Mouse (Mus musculus): Measurements from ENCODE around the gene Cpeb3. TPM values are rescaled to one million over a fixed set of nuclear protein-coding genes. Genes with fewer than 3 reads are reported as not detected.

Gene Cpeb3
- total RNA-seq, 1 experiment = 1.8 TPM

DNA sequence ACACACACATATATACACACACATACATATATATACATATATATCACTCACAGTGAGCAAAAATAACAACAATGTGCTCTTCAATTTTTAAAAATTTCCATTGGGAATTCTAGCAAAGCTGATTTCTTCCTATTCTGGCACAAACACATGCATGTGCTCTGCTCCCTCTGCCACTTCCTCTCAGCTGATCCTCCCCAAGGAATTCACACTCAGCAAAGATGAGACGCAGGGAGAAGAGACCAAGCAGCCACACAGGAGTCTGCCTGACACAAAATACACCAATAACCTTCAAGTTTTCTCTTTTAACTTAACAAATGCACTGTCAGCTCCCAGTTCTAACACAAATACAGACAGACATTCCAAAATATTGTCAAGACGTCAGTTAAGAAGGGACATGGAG, 89.1 kb downstream of the Cpeb3 start:
- Histone ChIP-seq H3K9me3 (ENCODE audit: control insufficient read depth, insufficient read depth, low read depth, low read length) (no peaks in the 10 kb centered on the region), H3K4me3 (ENCODE audit: insufficient read depth in 1 of 2, low read depth in 1 of 2, low read length in 2 of 2, poor library complexity in 1 of 2, severe bottlenecking in 1 of 2) (no peak overlapping the region), H3K36me3 (ENCODE audit: control insufficient read depth, insufficient read depth, low read length, poor library complexity, severe bottlenecking) (no peaks in the 10 kb centered on the region), H3K4me1 (ENCODE audit: control insufficient read depth in 2 of 2, insufficient read depth in 2 of 2, low read length in 2 of 2, poor library complexity in 1 of 2) (no peaks in the 10 kb centered on the region), H3K27ac (ENCODE audit: insufficient read depth, low read depth, low read length, poor library complexity, severe bottlenecking) (no peak overlapping the region), H3K9ac (ENCODE audit: insufficient read depth, low read depth, low read length, poor library complexity, severe bottlenecking) (no peak overlapping the region)
- TF ChIP-seq ZNF384 (IDR thresholded peaks at IDR 0.05; ENCODE audit: low read depth, low read length) (no peak), CHD2 (IDR thresholded peaks at IDR 0.05; ENCODE audit: low read depth, low read length) (no peak), ZC3H11A (IDR thresholded peaks at IDR 0.05; ENCODE audit: borderline replicate concordance, low read depth, low read length) (no peak), MAFK (IDR thresholded peaks at IDR 0.05; ENCODE audit: insufficient read depth, low read depth, low read length) (no peak), HCFC1 (IDR thresholded peaks at IDR 0.05; ENCODE audit: borderline replicate concordance, insufficient read depth, low read length) (no peak)
- DNase-seq (ENCODE audit: low read depth, low spot score) = no peak
- in situ Hi-C loops (cut with MboI; ENCODE audit: low sequenced_read_pairs in 2 of 2, unreplicated experiment in 2 of 2) = no loop called here

DNA sequence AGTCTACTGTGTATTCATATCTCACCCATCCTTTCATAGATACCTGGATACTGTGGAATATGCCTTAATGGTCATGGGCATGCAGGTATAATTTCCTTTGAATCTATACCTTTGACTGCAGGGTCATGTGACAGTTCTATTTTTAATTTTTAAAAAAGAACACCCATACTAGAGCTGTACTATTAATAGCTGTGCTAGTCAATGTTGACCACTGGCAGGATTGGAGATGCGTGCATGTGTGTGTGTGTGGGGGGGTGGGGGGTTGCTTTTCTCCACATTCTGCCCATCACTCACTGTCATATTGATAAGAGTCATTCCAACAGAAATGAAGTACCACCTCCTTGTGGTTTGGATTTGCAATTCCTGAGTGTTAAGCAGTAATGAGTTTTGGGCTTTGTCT, 92.6 kb downstream of the Cpeb3 start:
- no peaks in the 10 kb centered on the region for H3K36me3 ChIP-seq (ENCODE audit: control insufficient read depth, insufficient read depth, low read length, poor library complexity, severe bottlenecking)
- H3K9ac ChIP-seq (ENCODE audit: insufficient read depth, low read depth, low read length, poor library complexity, severe bottlenecking) = no peak overlapping the region
- in situ Hi-C loops (cut with MboI; ENCODE audit: low sequenced_read_pairs in 2 of 2, unreplicated experiment in 2 of 2) = no loop called here
- no peaks in the 10 kb centered on the region for H3K9me3 ChIP-seq (ENCODE audit: control insufficient read depth, insufficient read depth, low read depth, low read length)
- no peak for DNase-seq (ENCODE audit: low read depth, low spot score)
- H3K4me3 ChIP-seq (ENCODE audit: insufficient read depth in 1 of 2, low read depth in 1 of 2, low read length in 2 of 2, poor library complexity in 1 of 2, severe bottlenecking in 1 of 2) = no peak overlapping the region
- TF ChIP-seq CHD2 (IDR thresholded peaks at IDR 0.05; ENCODE audit: low read depth, low read length) (no peak), HCFC1 (IDR thresholded peaks at IDR 0.05; ENCODE audit: borderline replicate concordance, insufficient read depth, low read length) (no peak), ZC3H11A (IDR thresholded peaks at IDR 0.05; ENCODE audit: borderline replicate concordance, low read depth, low read length) (no peak), MAFK (IDR thresholded peaks at IDR 0.05; ENCODE audit: insufficient read depth, low read depth, low read length) (no peak), ZNF384 (IDR thresholded peaks at IDR 0.05; ENCODE audit: low read depth, low read length) (no peak)
- no peak overlapping the region for H3K27ac ChIP-seq (ENCODE audit: insufficient read depth, low read depth, low read length, poor library complexity, severe bottlenecking)
- no peaks in the 10 kb centered on the region for H3K4me1 ChIP-seq (ENCODE audit: control insufficient read depth in 2 of 2, insufficient read depth in 2 of 2, low read length in 2 of 2, poor library complexity in 1 of 2)

DNA sequence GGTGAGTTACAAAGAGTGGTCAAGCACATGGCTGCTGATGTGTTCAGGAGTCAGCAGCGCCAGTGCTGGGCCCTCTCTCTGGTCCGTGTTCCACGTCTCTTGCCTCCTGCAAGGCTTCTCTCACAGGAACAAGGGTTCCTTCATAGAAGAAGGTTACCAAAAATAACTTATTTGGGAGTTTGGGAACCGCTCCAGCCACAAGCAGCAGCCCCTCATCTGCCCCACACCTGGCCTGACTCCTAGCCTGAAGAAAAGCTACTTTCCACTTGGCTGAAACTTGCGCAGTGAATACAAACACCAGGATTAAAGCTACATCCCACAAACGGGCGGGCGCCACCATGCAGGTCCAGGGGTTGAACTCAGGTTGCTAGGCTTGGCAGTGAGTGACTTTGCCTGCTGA, 93.0 kb downstream of the Cpeb3 start:
- no peak for DNase-seq (ENCODE audit: low read depth, low spot score)
- H3K27ac ChIP-seq (ENCODE audit: insufficient read depth, low read depth, low read length, poor library complexity, severe bottlenecking) = peak overlapping the region; percentile 31; the same call in 1 of the 2 replicates
- H3K9ac ChIP-seq (ENCODE audit: insufficient read depth, low read depth, low read length, poor library complexity, severe bottlenecking) = 0 out of 2 replicates have a peak overlapping the region, but pooled peaks have one; percentile 43
- H3K9me3 ChIP-seq (ENCODE audit: control insufficient read depth, insufficient read depth, low read depth, low read length) = no peaks in the 10 kb centered on the region
- TF ChIP-seq ZNF384 (IDR thresholded peaks at IDR 0.05; ENCODE audit: low read depth, low read length) = no peak
- no peak for TF ChIP-seq MAFK (IDR thresholded peaks at IDR 0.05; ENCODE audit: insufficient read depth, low read depth, low read length)
- TF ChIP-seq ZC3H11A (IDR thresholded peaks at IDR 0.05; ENCODE audit: borderline replicate concordance, low read depth, low read length) = no peak
- TF ChIP-seq CHD2 (IDR thresholded peaks at IDR 0.05; ENCODE audit: low read depth, low read length) = no peak
- no peak for TF ChIP-seq HCFC1 (IDR thresholded peaks at IDR 0.05; ENCODE audit: borderline replicate concordance, insufficient read depth, low read length)
- H3K4me3 ChIP-seq (ENCODE audit: insufficient read depth in 1 of 2, low read depth in 1 of 2, low read length in 2 of 2, poor library complexity in 1 of 2, severe bottlenecking in 1 of 2) = no peak overlapping the region
- in situ Hi-C loops (cut with MboI; ENCODE audit: low sequenced_read_pairs in 2 of 2, unreplicated experiment in 2 of 2) = no loop called here
- H3K4me1 ChIP-seq (ENCODE audit: control insufficient read depth in 2 of 2, insufficient read depth in 2 of 2, low read length in 2 of 2, poor library complexity in 1 of 2) = no peaks in the 10 kb centered on the region
- no peaks in the 10 kb centered on the region for H3K36me3 ChIP-seq (ENCODE audit: control insufficient read depth, insufficient read depth, low read length, poor library complexity, severe bottlenecking)

DNA sequence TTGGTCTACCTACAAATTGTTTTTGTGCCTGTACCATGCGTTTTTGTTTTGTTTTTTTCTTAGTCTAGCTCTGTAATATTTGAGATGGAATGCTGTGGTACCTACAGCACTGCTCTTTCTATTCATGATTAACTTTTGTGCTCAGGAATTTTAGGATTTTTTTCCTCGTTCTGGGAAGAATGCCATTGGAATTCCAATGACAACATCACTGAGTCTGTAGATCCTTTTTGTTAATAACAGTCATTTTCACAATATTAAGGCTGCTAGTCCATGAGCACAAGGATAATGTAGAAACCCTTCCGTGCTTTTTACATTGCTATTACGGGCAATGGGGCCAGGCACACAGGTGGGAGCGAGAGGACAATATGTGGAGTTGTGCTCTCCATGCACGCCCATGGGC, 96.6 kb downstream of the Cpeb3 start:
- DNase-seq (ENCODE audit: low read depth, low spot score) = no peak
- H3K4me3 ChIP-seq (ENCODE audit: insufficient read depth in 1 of 2, low read depth in 1 of 2, low read length in 2 of 2, poor library complexity in 1 of 2, severe bottlenecking in 1 of 2) = no peak overlapping the region
- no peak overlapping the region for H3K27ac ChIP-seq (ENCODE audit: insufficient read depth, low read depth, low read length, poor library complexity, severe bottlenecking)
- no peaks in the 10 kb centered on the region for H3K9me3 ChIP-seq (ENCODE audit: control insufficient read depth, insufficient read depth, low read depth, low read length)
- TF ChIP-seq CHD2 (IDR thresholded peaks at IDR 0.05; ENCODE audit: low read depth, low read length) = no peak
- TF ChIP-seq ZC3H11A (IDR thresholded peaks at IDR 0.05; ENCODE audit: borderline replicate concordance, low read depth, low read length) = no peak
- no peak for TF ChIP-seq ZNF384 (IDR thresholded peaks at IDR 0.05; ENCODE audit: low read depth, low read length)
- TF ChIP-seq MAFK (IDR thresholded peaks at IDR 0.05; ENCODE audit: insufficient read depth, low read depth, low read length) = no peak
- TF ChIP-seq HCFC1 (IDR thresholded peaks at IDR 0.05; ENCODE audit: borderline replicate concordance, insufficient read depth, low read length) = no peak
- in situ Hi-C loops (cut with MboI; ENCODE audit: low sequenced_read_pairs in 2 of 2, unreplicated experiment in 2 of 2) = no loop called here
- no peaks in the 10 kb centered on the region for H3K4me1 ChIP-seq (ENCODE audit: control insufficient read depth in 2 of 2, insufficient read depth in 2 of 2, low read length in 2 of 2, poor library complexity in 1 of 2)
- no peak overlapping the region for H3K9ac ChIP-seq (ENCODE audit: insufficient read depth, low read depth, low read length, poor library complexity, severe bottlenecking)
- H3K36me3 ChIP-seq (ENCODE audit: control insufficient read depth, insufficient read depth, low read length, poor library complexity, severe bottlenecking) = no peaks in the 10 kb centered on the region

DNA sequence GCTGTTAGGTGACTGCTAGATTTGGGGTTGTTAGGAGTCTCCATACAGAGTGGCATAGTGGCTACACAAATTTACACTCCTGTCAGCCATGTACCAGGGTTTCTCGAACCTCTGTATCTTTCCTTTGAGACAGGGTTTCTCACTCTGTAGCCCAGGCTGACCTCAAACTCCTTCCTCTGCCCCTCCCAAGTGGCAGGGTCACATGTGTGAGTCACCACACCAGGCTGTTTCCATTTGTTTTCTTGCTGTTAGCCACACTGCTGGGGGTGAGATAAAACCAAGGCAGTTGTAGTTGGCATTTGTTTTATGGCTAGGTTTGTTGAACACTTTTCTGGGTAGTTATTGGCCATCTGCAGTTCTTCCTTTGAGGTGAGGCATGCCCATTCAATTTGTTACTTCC, 97.9 kb downstream of the Cpeb3 start:
- no peak for DNase-seq (ENCODE audit: low read depth, low spot score)
- H3K36me3 ChIP-seq (ENCODE audit: control insufficient read depth, insufficient read depth, low read length, poor library complexity, severe bottlenecking) = no peaks in the 10 kb centered on the region
- in situ Hi-C loops (cut with MboI; ENCODE audit: low sequenced_read_pairs in 2 of 2, unreplicated experiment in 2 of 2) = no loop called here
- no peak for TF ChIP-seq ZNF384 (IDR thresholded peaks at IDR 0.05; ENCODE audit: low read depth, low read length)
- no peak for TF ChIP-seq CHD2 (IDR thresholded peaks at IDR 0.05; ENCODE audit: low read depth, low read length)
- TF ChIP-seq HCFC1 (IDR thresholded peaks at IDR 0.05; ENCODE audit: borderline replicate concordance, insufficient read depth, low read length) = no peak
- no peak for TF ChIP-seq ZC3H11A (IDR thresholded peaks at IDR 0.05; ENCODE audit: borderline replicate concordance, low read depth, low read length)
- no peak for TF ChIP-seq MAFK (IDR thresholded peaks at IDR 0.05; ENCODE audit: insufficient read depth, low read depth, low read length)
- H3K9ac ChIP-seq (ENCODE audit: insufficient read depth, low read depth, low read length, poor library complexity, severe bottlenecking) = no peak overlapping the region
- H3K9me3 ChIP-seq (ENCODE audit: control insufficient read depth, insufficient read depth, low read depth, low read length) = no peaks in the 10 kb centered on the region
- no peak overlapping the region for H3K4me3 ChIP-seq (ENCODE audit: insufficient read depth in 1 of 2, low read depth in 1 of 2, low read length in 2 of 2, poor library complexity in 1 of 2, severe bottlenecking in 1 of 2)
- H3K4me1 ChIP-seq (ENCODE audit: control insufficient read depth in 2 of 2, insufficient read depth in 2 of 2, low read length in 2 of 2, poor library complexity in 1 of 2) = no peaks in the 10 kb centered on the region
- no peak overlapping the region for H3K27ac ChIP-seq (ENCODE audit: insufficient read depth, low read depth, low read length, poor library complexity, severe bottlenecking)

Data from ES-E14 (cell line).